In genomic region chr8:91948173-91948940, GRCm38 (mm10) we compare ENCODE assay signal across 11 mouse cellular contexts.
DNase-seq lines count a peak whose midpoint lies in the region; ATAC-seq lines count a peak whose summit lies in the region.
"Had no signal": no experiment of that assay in that cellular context is flagged by ENCODE, and none has a peak within 500 bp of the region (broad histone marks: within the 10 kb centered on the region; RNA-seq: fewer than 3 reads in every experiment).

No protein-coding gene starts in this region.

- no peak overlapping the region for H3K4me3 ChIP-seq in hindbrain, embryonic 13.5 days
- H3K4me3 ChIP-seq in hindbrain, embryonic 12.5 days = no peak overlapping the region
- no peak overlapping the region for H3K4me3 ChIP-seq in neural tube, embryonic 11.5 days (ENCODE audit: low read depth, low read length)

- H3K9ac ChIP-seq in hindbrain, embryonic 13.5 days = no peak overlapping the region
- no peak overlapping the region for H3K9ac ChIP-seq in hindbrain, embryonic 12.5 days
- no peak overlapping the region for H3K9ac ChIP-seq in neural tube, embryonic 11.5 days (ENCODE audit: low read length)

- H3K4me1 ChIP-seq in hindbrain, embryonic 13.5 days (replicated peaks) = peaks cover 5% of the 10 kb centered on the region; the same call in 1 of the 2 replicates
- peaks cover 14% of the 10 kb centered on the region for H3K4me1 ChIP-seq in hindbrain, embryonic 12.5 days
- H3K4me1 ChIP-seq in neural tube, embryonic 11.5 days (ENCODE audit: control insufficient read depth, insufficient read depth, low read length) = peaks cover 2% of the 10 kb centered on the region; the same call in 1 of the 2 replicates

- peak; percentile 20 for DNase-seq in neural tube, embryonic 11.5 days (ENCODE audit: low spot score)
- no peak for DNase-seq in neural tube, embryonic 10.5 days (ENCODE audit: extremely low spot score, low spot score)
- DNase-seq in kidney, postnatal 25 days = peak; percentile 23 to 32
- DNase-seq in ovary, postnatal 14 days (ENCODE audit: low spot score) = no peak
- no peak for DNase-seq in spleen, postnatal 36 days (ENCODE audit: low spot score in 2 of 2)
- no peak for DNase-seq in retina, postnatal 1 day

- no peak for ATAC-seq in hindbrain, embryonic 13.5 days (ENCODE audit: low FRiP score)
- no peak for ATAC-seq in hindbrain, embryonic 12.5 days (ENCODE audit: low FRiP score)
- no peak for ATAC-seq in neural tube, embryonic 11.5 days (ENCODE audit: insufficient read depth, low FRiP score, low TSS enrichment)
- ATAC-seq: activated CD4-positive, CD25-positive, alpha-beta regulatory T cell, adult 4 months had no signal

- WGBS in hindbrain, embryonic 13.5 days = 71% methylated on average over 18 of the region's 18 CpGs
- 65% methylated on average over 18 of the region's 18 CpGs for WGBS in hindbrain, embryonic 12.5 days
- 62% methylated on average over 18 of the region's 18 CpGs for WGBS in neural tube, embryonic 11.5 days

- no peaks in the 10 kb centered on the region for H3K36me3 ChIP-seq in hindbrain, embryonic 13.5 days
- no peaks in the 10 kb centered on the region for H3K36me3 ChIP-seq in hindbrain, embryonic 12.5 days
- no peaks in the 10 kb centered on the region for H3K36me3 ChIP-seq in neural tube, embryonic 11.5 days (ENCODE audit: control insufficient read depth, insufficient read depth, low read length)
- H3K36me3 ChIP-seq: G1E had no signal

- no peaks in the 10 kb centered on the region for H3K9me3 ChIP-seq in hindbrain, embryonic 13.5 days
- H3K9me3 ChIP-seq in hindbrain, embryonic 12.5 days (replicated peaks) = no peaks in the 10 kb centered on the region
- H3K9me3 ChIP-seq in neural tube, embryonic 11.5 days (ENCODE audit: control insufficient read depth, low read length) = no peaks in the 10 kb centered on the region

- H3K4me2 ChIP-seq in hindbrain, embryonic 13.5 days = 0 out of 2 replicates have a peak overlapping the region, but pooled peaks have one; percentile 13
- no peak overlapping the region for H3K4me2 ChIP-seq in hindbrain, embryonic 12.5 days (replicated peaks)
- no peak overlapping the region for H3K4me2 ChIP-seq in neural tube, embryonic 11.5 days (ENCODE audit: low read depth)
- H3K4me2 ChIP-seq: liver, embryonic 11.5 days had no signal

- H3K27me3 ChIP-seq in hindbrain, embryonic 13.5 days = peaks cover 16% of the 10 kb centered on the region; the same call in 1 of the 2 replicates
- H3K27me3 ChIP-seq in hindbrain, embryonic 12.5 days = peaks cover 10% of the 10 kb centered on the region; the same call in 1 of the 2 replicates
- no peaks in the 10 kb centered on the region for H3K27me3 ChIP-seq in neural tube, embryonic 11.5 days (ENCODE audit: control insufficient read depth, insufficient read depth, low read length)

- no peak overlapping the region for H3K27ac ChIP-seq in hindbrain, embryonic 13.5 days
- H3K27ac ChIP-seq in hindbrain, embryonic 12.5 days = no peak overlapping the region
- no peak overlapping the region for H3K27ac ChIP-seq in neural tube, embryonic 11.5 days (ENCODE audit: low read depth, low read length)

Comparison
In these comparisons a context has a peak if more than half of its experiments do, and no peak if none do; other contexts are left out.
1. DNase-seq: peak in neural tube, embryonic 11.5 days (single experiment) and kidney, postnatal 25 days (2 of 2); none in neural tube, embryonic 10.5 days (single experiment), ovary, postnatal 14 days (single experiment), spleen, postnatal 36 days (0 of 2) and retina, postnatal 1 day (single experiment).